Mouse (Mus musculus): Measurements from ENCODE around the gene Hist4h4.

- TF ChIP-seq E2F4 (IDR thresholded peaks at IDR 0.05; ENCODE audit: insufficient replicate concordance, low read depth, low read length) = no peak
- no peak for TF ChIP-seq POLR2A (IDR thresholded peaks at IDR 0.05; ENCODE audit: low read depth, low read length)
- no peak for TF ChIP-seq MAFK (IDR thresholded peaks at IDR 0.05; ENCODE audit: insufficient replicate concordance, low read length)
- TF ChIP-seq EP300 (IDR thresholded peaks at IDR 0.05; ENCODE audit: low read length) = no peak
Observed at GRCm38 (mm10) chr6:136824987-136825386, 20.8 kb upstream of the Hist4h4 start.
